Mouse (Mus musculus) gastrocnemius, postnatal 25 days (tissue): ENCODE results near the gene Nfyb. TPM values are rescaled to one million over a fixed set of nuclear protein-coding genes. Genes with fewer than 3 reads are reported as not detected.

Experiments
- DNase-seq: peaks from one replicate; pipeline ENCODE4 v3.0.0; 2022
- total RNA-seq, 2 experiments: library from RNA; stranded (reverse); gene quantifications; 1 replicate in 1 of 2; 2 replicates in 1 of 2; pipeline ENCODE4 v1.2.3; 2021

The Nfyb gene
- total RNA-seq, 2 experiments from 2014 or later: 24.9 to 33.2 TPM

DNA sequence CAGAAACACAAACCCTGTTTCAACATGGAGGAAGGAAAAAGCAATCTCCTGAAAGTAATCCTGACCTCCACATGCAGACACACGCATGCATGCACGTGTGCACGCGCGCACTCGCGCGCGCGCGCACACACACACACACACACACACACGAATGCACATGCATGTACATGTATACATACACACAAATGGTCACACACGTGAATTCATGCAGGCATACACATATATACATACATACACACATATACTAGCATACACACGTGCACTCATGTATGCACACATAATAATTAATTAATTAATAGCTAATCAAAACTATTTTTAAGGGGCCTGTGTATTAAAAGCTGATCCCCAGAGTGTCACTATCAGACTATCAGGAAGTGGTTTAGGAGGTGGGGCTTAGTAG, 15.9 kb upstream of the Nfyb start:
- DNase-seq: no peak

DNA sequence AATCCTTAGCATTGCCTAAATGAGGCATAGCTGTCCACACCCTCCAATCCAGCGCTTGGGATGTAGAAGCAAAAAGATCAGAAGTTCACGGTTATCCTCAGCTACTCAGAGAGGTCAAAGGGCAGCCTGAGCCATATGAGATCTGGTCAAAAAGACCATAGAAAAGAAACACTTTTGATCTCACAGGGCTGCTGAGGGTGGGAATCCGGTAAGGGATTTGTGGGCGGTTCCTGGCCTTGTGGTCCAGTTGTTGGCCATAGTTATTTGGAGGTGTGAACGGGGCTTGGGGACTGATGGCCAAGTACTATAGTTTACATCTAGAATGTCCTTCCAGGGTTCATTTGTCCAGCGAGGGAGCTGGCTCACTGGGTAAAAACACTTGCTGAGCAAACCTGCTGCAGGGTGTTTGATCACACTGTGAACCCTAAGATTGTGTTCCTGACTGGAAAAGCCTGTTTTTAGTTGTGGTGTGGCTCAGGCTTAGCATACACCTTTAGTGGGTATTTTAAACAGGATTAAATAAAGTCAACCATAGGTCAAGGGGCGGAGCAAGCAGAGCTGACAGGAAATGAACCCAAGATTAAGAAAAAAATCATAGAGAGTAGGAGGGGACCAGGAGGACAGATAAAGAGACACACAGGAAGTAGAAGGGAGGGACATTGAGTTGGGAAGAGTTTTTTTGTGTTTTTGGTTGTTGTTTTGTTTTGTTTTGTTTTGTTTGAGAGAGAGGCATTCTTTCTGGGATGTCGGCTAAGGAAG, 15.0 kb upstream of the Nfyb start:
- DNase-seq: no peak

DNA sequence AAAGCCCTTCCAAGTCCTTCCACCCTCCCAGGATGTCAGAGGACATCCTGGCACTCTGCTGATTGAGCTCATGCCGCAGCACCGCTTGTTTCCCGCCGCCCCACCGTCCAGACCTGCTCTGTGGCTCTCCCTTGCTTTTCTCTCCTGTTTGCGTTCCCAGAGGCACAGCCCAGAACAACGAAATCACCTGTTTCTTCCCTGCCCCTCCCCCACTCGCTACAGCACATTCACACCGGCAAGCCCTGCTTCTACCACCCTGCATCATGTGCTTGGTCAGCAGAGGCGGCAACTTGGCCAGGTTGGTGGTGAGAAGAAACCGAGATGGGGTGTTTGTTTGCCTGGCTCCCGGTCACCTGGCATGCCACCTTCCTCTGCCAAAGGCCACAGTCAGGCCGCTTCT, 13.9 kb upstream of the Nfyb start:
- peak; percentile 82 for DNase-seq

DNA sequence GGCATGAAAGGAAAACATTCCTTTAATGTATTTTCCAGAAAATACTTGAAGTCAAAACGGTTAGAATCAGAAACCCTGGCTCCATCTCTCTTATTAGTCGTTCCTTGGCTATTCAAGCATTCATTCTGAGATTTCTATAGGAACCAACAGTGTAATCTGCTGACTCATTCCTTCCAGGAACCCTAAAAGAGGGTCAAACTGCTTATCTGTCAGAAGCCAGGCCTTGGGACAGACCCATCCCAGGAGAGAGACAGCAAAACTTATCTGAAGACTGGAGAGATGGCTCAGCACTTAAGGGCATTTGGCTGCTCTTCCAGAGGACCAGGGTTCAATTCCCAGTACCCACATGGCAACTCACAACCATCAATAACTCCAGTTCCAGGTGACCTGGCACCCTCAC, 13.1 kb upstream of the Nfyb start:
- DNase-seq: no peak

GRCm38 (mm10) chr10:82774841-82775240, 10.9 kb upstream of the Nfyb start:
- peak; percentile 44 for DNase-seq

DNA sequence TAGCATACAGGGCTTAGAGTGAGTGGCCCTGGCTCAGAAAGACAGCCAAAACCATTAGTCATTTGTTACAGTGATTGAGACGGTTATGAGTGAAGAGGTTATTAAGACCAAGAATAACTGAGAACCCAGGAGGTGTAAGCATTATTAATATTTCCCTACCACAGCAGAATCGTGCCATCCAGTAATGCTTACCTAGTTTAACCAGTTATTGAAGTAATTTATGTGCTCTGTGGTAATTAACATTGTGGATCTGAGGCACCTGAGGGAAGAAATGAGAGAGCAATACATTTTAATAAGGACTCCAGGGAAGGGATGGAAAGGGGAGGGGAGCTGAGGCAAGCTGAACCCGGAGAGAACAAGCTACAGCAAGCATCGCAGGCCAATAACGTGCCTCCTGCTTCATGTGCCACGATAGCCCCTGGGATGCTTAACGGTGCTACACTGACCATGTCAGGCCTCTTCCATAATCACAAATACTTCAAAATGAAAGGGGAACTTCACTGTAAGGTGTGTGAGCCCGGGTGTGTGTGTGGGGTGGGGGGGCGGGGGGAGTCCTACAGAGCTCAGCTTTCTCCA, 7.7 kb upstream of the Nfyb start:
- no peak for DNase-seq

- DNase-seq: no peak
These were observed 6.8 kb upstream of the Nfyb start for GRCm38 (mm10) chr10:82770713-82771112.

DNA sequence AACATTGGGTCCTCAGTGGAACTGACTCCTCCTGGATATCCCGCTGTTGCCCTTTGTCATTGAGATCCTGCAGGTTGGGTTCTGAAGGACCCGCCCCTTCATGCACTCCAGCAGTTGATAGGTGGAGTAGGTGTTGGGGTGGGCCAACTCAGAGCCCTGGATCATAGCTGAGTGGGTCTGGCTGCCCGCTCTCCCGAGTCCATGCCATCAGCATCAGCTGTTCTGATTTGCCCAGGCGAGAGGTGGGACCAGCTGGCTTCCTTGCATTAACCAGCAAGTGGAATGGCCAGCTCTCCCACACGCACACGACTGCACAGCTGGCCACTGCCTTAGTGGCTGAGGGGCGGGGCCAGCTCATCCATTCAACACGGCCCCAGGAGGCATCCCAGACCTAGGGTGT, 5.0 kb upstream of the Nfyb start:
- DNase-seq: no peak

DNA sequence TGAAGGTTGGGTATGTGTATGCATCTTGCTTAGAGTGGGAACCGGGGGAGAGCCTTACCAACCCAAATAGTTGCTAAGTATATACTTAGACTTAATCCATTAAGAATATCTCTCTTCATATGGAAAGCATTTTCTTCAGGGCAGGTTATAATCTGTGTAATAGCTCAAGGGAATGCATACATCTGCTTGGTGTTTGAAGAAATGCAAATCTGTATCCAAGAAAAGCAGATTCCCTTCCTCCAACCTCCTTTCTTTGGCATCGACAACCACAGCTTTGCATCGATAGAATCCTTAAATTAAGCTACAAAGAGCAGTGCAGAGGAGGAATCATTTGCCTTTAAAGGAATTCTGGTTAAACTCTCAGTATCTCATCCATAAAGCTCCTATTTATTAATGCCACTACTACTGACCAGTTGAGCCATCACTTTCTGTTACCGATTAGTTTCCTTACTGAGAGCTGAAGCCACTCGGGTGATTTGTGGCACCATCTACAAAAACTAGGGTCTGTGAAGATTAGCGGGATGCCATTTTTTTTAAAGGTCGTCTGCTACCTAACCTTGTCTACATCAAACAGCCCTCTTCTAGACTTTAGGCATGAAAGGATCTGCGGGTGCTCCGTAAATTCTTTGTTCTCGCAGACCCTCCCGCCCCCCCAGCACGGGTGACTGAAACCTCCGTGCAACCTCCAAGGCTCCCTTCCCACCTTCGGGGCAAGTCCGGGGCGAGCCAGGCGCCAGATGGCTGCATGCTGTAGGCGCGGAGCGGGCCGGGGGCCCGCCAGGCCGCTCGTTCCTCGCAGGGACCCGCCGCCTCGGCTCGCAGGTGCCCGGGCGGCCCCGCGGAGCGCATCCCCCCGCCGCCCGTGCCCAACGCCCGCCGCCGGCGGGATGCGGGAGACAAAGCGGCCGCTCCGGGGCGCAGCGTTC, 925 bp downstream of the Nfyb start:
- peak; percentile 34 for DNase-seq

DNA sequence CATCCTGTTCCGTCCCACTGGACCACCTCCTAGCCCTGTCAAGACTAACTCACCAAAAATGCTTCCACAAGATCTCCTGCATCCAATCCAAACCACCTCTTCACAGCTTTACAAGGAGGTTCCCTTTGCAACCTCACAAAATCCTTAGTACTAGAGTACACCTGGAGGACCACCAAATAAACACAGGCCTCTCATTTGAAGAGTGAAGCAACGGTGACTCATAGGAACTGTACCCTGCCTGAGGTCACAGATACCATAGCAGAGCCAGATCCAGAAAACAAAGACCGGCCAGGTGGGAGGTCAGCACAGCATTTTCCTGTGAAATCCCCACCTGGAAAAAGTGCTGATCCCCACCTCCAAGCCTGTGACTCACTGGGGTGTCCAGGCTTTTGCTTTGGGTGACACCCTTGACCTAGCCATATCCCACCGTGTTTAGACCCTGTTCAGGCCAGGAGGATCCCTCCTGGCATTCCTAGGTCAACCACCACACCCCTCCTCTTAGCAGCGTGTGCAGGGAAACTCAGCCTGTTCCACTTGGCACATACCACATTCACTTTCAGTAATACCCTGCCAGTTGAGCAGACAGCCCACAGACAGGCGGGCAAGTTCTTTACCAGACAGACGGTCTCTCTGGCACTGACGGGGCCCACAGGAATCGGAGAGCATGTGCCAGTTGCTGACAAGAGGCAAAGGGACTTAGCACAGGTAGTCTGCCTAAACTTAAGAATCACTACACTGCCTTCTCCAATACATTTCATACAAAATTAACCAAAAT, 2.7 kb downstream of the Nfyb start:
- DNase-seq: peak; percentile 30

DNA sequence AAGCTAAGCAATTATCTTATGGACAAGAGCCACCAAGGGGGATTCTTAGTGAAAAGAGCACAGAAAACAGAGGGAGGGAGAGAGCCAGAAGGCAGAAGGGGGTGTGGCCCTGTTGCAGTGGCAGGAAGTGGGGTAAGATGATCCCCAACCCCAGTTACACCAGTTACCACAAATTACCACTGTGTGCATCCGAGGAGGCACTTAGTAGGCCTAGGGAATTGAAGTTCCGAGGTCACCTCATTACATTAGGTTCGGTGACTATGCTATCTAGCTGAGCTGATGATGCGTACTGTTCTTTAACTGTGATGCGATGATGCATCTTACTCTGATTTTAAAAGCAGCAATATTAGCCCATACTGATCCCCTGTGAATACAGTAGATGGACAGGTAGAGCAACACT, 4.2 kb downstream of the Nfyb start:
- DNase-seq: no peak

DNA sequence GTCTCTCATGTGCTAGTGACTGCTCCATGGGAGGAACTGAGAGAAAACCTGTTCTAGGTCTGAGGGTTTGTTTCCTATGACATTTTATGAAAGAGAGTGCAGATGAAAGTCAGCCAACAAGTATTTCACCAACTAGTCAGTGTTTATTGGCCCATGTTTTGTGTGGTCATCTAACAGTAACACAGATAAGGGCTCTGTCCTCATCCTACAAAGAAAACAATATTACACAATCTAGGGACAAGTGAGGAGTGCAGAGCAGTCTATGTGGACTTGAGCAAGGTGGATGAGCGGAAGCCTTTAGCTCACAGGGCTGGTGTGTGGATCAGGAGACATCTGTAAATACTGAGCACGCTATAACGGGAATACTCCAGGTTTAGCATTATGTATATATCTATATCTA, 5.1 kb downstream of the Nfyb start:
- no peak for DNase-seq

- DNase-seq: no peak
These were observed 5.6 kb downstream of the Nfyb start for GRCm38 (mm10) chr10:82758368-82758767.

DNA sequence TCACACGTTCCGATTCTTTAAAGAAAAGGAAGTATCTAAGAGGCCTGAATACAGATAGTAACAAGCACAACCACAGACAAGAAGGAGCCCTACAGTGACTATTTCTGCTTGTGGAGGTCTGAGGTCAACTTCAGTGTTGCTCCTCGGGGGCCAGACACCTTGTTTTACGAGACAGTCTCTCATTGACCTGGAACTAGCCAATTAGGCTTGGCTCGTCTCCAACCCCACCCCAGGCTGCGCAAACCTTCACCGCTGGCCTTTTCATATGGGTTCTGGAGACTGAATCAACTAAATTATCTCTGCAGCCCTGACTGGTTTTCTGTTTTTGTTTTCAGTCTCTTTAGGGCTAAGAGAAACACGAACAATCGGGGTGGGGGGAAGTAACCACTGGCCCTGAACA, 6.6 kb downstream of the Nfyb start:
- no peak for DNase-seq

- no peak for DNase-seq
These were observed 7.5 kb downstream of the Nfyb start for GRCm38 (mm10) chr10:82756466-82756865.

DNA sequence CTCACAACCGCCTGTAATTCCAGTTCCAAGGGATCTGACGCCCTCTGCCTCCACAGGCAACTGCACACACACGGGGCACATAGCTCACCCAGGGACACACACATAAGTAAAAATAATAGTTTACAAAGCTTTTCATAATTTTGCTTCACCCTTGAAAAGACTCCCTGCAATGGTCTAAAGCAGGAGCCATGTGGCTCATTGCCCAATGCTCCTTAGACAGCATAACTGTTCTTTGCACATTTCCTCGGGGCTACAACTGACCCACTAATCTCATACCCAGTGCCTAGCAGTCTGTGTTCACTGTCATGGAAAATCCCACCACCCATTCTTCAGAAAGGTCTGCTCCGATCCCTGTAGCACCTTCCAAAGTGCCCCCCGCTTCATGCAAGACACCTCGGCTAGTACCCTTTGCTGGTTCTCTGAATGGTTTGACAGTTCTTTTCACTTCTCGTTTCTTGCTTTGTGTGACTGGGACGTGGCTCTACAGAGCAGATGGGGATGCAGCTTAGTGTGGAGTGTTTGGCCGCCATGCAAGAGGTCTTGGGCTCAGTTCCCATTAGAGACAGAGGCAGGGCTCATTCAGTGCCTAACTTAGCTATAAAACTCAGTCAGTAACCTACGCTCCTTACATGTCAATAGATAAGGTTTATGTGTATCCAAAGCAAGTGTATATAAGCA, 8.6 kb downstream of the Nfyb start:
- no peak for DNase-seq

DNA sequence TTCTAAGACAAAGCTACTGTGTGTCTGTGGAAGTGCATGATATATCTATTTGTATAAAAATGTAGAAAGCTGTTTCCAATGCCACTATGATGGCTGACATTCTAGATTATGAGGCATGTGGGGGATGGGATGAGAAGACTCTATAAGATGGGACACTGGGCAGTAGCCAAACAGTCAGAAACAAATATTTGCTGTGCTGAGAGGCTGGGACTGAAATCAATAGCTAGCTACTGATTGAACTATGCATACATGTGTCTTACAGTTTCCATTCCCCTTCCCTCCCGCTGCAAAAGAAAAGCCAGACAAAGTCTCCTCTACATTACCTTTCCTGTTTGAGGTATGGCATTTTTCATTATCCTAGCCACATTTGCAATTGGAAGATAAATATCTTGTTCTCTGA, 9.3 kb downstream of the Nfyb start:
- no peak for DNase-seq

GRCm38 (mm10) chr10:82752921-82753320, 11.0 kb downstream of the Nfyb start:
- no peak for DNase-seq

- DNase-seq: no peak
These were observed 13.2 kb downstream of the Nfyb start for GRCm38 (mm10) chr10:82750778-82751177.

DNA sequence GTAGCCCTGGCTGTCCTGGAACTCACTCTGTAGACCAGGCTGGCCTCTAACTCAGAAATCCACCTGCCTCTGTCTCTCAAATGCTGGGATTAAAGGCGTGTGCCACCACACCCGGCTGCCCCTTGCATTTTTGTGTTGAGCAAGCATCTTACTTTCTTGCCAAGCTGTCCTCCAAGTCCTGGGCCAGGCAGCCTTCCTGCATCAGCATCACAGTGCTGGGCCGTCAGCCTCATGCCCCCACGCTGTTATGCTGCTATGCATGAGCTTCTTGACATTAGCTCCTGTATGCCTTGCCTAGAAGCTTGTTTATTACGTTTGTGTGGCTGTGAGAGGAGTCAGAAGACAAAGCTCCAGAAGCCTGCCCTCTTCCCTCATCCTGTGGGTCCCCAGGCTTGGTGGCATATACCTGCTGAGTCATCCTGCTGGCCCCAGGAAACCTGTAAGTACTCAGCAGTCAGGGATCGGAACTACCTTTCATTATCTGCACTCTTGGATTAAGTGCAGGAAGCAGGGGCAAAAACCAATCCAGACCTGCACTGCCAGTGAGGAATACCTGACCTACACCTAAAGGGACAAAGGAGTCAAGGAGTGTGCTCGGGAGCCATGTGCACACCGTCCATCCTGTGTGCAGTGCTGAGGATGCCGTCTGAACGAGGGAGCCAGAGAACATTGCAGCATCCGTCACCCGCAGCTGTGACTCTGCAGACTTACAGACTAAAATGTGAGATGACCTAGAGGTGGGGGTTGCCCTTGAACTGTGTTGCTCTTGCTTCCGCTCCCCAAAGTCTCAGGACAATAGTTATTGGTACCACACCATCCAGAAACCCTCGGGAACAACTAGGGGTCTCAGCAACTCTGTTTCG, 16.7 kb downstream of the Nfyb start:
- DNase-seq: no peak

- no peak for DNase-seq
These were observed 18.6 kb downstream of the Nfyb start for GRCm38 (mm10) chr10:82745301-82745700.
